Mouse (Mus musculus) midbrain, postnatal 0 days (tissue): Measurements from ENCODE around the gene Chtf18. TPM values are rescaled to one million over a fixed set of nuclear protein-coding genes. Genes with fewer than 3 reads are reported as not detected.

Experiments used
- ATAC-seq: fragments of 200-750 bp; cut with Nextera tagmentation; 2 replicates; pipeline ENCODE4 v1.8.0; 2017; ENCODE audit warnings: moderate number of reproducible peaks, mild to moderate bottlenecking, moderate TSS enrichment, moderate library complexity; ENCODE audit not compliant: low FRiP score
- DNase-seq: peaks from one replicate; pipeline ENCODE4 v3.0.0-alpha.2; 2015; ENCODE audit warnings: low spot score
- H3K27ac ChIP-seq: fragments of 300-500 bp; sonication (generic); 2 replicates; pipeline ENCODE4 v1.5.1; 2014; ENCODE audit warnings: low read depth, mild to moderate bottlenecking, low read length, mixed read lengths
- H3K27me3 ChIP-seq: fragments of 300-500 bp; sonication (generic); 2 replicates; pipeline ENCODE4 v1.6.1; 2014; ENCODE audit warnings: low read length, control low read depth, mixed read lengths; ENCODE audit not compliant: insufficient read depth
- H3K36me3 ChIP-seq: fragments of 300-500 bp; sonication (generic); 2 replicates; pipeline ENCODE4 v1.6.1; 2014; ENCODE audit warnings: low read length, control low read depth, mixed read lengths; ENCODE audit not compliant: insufficient read depth
- H3K4me1 ChIP-seq: fragments of 300-500 bp; sonication (generic); 2 replicates; pipeline ENCODE4 v1.6.1; 2014; ENCODE audit warnings: mild to moderate bottlenecking, control low read depth, antibody characterized with exemption, low read length, mixed read lengths; ENCODE audit not compliant: insufficient read depth
- H3K4me2 ChIP-seq: fragments of 300-500 bp; sonication (generic); 2 replicates; pipeline ENCODE4 v1.6.1; 2014; ENCODE audit warnings: low read depth, mild to moderate bottlenecking, low read length, mixed read lengths; ENCODE audit not compliant: poor library complexity, severe bottlenecking
- H3K4me3 ChIP-seq: fragments of 300-500 bp; sonication (generic); 2 replicates; pipeline ENCODE4 v1.5.1; 2014; ENCODE audit warnings: low read depth, mild to moderate bottlenecking, low read length, moderate library complexity
- H3K9ac ChIP-seq: fragments of 300-500 bp; sonication (generic); replicated peaks from 2 replicates; pipeline ENCODE4 v1.6.1; 2014; ENCODE audit warnings: mild to moderate bottlenecking, low read length, moderate library complexity, mixed read lengths; ENCODE audit not compliant: poor library complexity, severe bottlenecking
- H3K9me3 ChIP-seq: fragments of 300-500 bp; sonication (generic); 2 replicates; pipeline ENCODE4 v1.6.1; 2016; ENCODE audit warnings: low read length, control low read depth
- CTCF ChIP-seq: IDR thresholded peaks from 2 replicates; pipeline ENCODE4 v1.5.1; 2016; ENCODE audit warnings: antibody characterized with exemption, mild to moderate bottlenecking
- WGBS: fragments of 180-500 bp; shearing (Covaris S2); extraction: QIAGEN DNeasy Blood & Tissue Kit; methylation state at CpG from one replicate; pipeline ENCODE4 v1.1.7; 2014; 5-methylcytosine and 5-hydroxymethylcytosine counted together
- polyA plus RNA-seq: library from polyadenylated mRNA; unstranded; fragments of >200 nt; fragmentation: Nextera tagmentation; extraction: Ambion mirVana; gene quantifications from 2 replicates; pipeline ENCODE4 v1.2.1, GENCODE M21; 2015
- total RNA-seq: library from RNA; depleted of rRNA; stranded (reverse); fragments of >200 nt; gene quantifications from 2 replicates; pipeline ENCODE4 v1.2.3, GENCODE M21; 2014

The Chtf18 gene
- total and polyA plus RNA-seq, 2 experiments from 2014 or later = 2.5 to 5.8 TPM

DNA sequence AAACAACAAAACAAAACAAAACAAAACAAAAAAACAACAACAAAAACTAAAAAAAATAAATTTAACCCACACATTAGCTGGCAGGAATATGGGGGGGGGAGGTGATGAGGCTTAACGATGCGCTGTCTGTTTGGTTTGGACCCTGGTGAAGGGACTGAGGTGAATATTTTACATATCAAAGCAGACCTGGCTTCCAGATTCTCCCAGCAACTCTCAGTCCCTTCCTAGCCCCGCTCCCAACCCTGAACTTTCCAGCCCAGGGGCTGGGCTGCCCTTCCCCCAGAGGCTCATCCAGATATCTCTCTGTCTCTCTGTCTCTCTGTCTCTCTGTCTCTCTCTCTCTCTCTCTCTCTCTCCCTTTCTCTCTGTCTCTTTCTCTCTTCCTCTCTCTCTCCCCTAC is 35.4 kb upstream of the Chtf18 start:
- Histone ChIP-seq H3K27me3 (no peaks in the 10 kb centered on the region), H3K4me1 (no peaks in the 10 kb centered on the region), H3K36me3 (no peaks in the 10 kb centered on the region), H3K9me3 (no peaks in the 10 kb centered on the region), H3K27ac (no peak overlapping the region), H3K9ac (no peak overlapping the region), H3K4me3 (no peak overlapping the region), H3K4me2 (no peak overlapping the region)
- no peak for TF ChIP-seq CTCF
- DNase-seq (no peak), ATAC-seq (no peak)
- 24% methylated on average over 3 of the region's 3 CpGs for WGBS

DNA sequence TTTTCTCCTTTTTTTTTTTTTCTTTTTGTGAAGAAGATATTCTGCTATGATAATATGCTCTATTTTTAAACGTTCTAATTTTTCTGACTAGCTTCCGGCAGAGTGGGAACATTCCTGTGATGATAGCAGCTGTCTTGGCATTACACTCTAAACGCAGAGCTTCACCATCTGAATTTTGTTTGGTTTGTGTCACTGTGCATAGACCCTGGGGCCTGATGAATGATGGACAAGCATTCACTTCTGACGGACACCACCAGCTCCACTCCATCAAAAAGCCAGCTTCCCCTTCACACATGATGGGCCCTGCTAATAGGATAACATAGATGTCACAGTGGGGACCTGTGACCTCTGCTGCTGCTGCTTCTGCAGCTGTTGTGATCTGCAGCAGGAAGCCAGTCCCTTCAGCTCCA is 34.3 kb upstream of the Chtf18 start:
- Histone ChIP-seq H3K9me3 (no peaks in the 10 kb centered on the region), H3K36me3 (no peaks in the 10 kb centered on the region), H3K27me3 (no peaks in the 10 kb centered on the region), H3K9ac (no peak overlapping the region), H3K27ac (no peak overlapping the region), H3K4me1 (no peaks in the 10 kb centered on the region), H3K4me3 (no peak overlapping the region), H3K4me2 (no peak overlapping the region)
- TF ChIP-seq CTCF = no peak
- WGBS = 20% methylated on average over 4 of the region's 4 CpGs
- DNase-seq (no peak), ATAC-seq (no peak)

DNA sequence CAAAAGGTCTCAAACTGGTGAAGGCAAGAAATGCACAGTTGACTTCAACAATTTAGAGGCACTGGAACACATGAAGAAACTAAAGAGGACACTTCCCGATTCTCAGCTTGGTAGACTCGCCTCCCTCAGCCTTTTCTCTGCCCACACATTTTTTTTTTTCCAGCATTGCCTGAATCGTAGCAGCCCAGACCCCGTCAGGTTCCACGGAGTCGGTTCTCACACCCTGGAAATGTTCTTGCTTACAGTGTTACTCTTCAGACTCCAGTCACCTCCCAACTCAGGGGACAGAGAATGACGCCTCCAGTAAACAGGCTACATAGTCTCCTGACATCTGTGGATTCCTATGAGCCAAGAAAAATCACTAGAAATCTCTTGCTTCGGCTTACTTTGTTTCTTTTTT is 32.9 kb upstream of the Chtf18 start:
- no peak for ATAC-seq
- WGBS = 70% methylated on average over 8 of the region's 8 CpGs
- no peak for TF ChIP-seq CTCF
- no peaks in the 10 kb centered on the region for H3K4me1 ChIP-seq
- no peaks in the 10 kb centered on the region for H3K27me3 ChIP-seq
- no peaks in the 10 kb centered on the region for H3K36me3 ChIP-seq
- H3K9me3 ChIP-seq = no peaks in the 10 kb centered on the region
- H3K9ac ChIP-seq = no peak overlapping the region
- no peak overlapping the region for H3K27ac ChIP-seq
- no peak for DNase-seq
- no peak overlapping the region for H3K4me3 ChIP-seq
- H3K4me2 ChIP-seq = no peak overlapping the region

DNA sequence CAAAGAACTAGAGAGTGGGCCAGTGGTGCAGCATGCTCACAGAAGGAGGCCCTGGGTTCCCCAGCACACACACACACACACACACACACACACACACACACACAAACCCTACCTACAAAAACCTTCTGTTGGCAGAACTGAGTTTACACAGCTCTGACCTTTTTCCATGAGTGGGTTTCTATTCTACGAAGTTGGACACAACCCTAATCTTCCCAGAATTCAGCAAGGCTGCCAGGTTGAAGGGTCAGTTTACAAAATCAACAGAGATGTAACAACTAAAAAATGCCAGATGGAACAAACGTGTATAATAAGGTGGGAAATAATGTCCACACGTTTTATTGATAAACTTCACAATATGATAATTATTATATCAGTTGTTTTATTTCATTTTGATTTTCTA is 30.5 kb upstream of the Chtf18 start:
- H3K9me3 ChIP-seq = no peaks in the 10 kb centered on the region
- H3K9ac ChIP-seq = no peak overlapping the region
- no peaks in the 10 kb centered on the region for H3K36me3 ChIP-seq
- no peak overlapping the region for H3K4me3 ChIP-seq
- ATAC-seq (no peak), DNase-seq (no peak)
- no peaks in the 10 kb centered on the region for H3K4me1 ChIP-seq
- WGBS = 73% methylated on average over 3 of the region's 3 CpGs
- no peak overlapping the region for H3K27ac ChIP-seq
- H3K4me2 ChIP-seq = no peak overlapping the region
- no peaks in the 10 kb centered on the region for H3K27me3 ChIP-seq
- TF ChIP-seq CTCF = no peak

DNA sequence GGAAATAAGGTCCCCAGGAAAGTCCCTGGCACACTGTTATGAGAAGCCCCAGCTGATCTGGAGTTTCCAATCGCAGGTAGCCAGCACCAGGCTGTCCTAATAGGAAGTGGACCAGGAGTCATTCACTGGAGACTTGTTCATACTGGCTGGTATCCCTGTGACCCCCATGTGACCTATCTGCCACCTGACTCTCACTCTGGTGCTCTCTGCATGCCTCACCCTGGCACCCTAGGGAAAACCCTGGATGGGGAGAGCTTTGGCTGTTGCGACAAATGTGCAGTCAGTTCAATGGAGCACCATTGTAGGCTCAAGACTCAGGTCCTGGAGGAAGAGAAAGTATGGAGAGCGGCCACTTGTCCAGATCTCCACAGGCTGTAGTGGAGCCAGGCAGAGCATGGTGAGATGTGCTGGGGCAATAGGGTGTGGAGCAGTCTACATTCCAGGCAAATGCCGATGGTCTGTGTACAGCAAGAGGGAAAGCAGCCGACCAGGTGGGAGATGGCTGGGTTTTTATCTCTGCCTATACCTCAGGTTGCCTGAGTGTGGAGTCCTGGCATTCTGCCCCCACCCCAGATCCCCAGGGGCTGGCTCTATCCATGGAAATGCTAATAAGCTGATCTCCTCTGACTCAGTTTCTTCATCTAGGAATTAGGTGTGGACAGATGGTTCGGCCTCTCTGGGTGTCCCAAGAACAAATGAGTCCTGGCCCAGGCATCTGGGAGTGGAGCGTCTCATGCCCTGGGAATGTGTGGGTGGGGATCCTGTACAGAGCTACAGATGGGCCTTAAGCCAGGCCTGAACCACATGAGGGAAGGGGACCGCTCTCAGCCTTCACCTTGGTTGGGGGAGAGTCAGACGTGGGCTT is 29.4 kb upstream of the Chtf18 start:
- no peaks in the 10 kb centered on the region for H3K4me1 ChIP-seq
- H3K4me2 ChIP-seq = no peak overlapping the region
- H3K27ac ChIP-seq = no peak overlapping the region
- no peaks in the 10 kb centered on the region for H3K36me3 ChIP-seq
- no peak for TF ChIP-seq CTCF
- no peaks in the 10 kb centered on the region for H3K27me3 ChIP-seq
- ATAC-seq (no peak), DNase-seq (no peak)
- H3K9ac ChIP-seq = no peak overlapping the region
- no peaks in the 10 kb centered on the region for H3K9me3 ChIP-seq
- WGBS = 81% methylated on average over 9 of the region's 9 CpGs
- no peak overlapping the region for H3K4me3 ChIP-seq

DNA sequence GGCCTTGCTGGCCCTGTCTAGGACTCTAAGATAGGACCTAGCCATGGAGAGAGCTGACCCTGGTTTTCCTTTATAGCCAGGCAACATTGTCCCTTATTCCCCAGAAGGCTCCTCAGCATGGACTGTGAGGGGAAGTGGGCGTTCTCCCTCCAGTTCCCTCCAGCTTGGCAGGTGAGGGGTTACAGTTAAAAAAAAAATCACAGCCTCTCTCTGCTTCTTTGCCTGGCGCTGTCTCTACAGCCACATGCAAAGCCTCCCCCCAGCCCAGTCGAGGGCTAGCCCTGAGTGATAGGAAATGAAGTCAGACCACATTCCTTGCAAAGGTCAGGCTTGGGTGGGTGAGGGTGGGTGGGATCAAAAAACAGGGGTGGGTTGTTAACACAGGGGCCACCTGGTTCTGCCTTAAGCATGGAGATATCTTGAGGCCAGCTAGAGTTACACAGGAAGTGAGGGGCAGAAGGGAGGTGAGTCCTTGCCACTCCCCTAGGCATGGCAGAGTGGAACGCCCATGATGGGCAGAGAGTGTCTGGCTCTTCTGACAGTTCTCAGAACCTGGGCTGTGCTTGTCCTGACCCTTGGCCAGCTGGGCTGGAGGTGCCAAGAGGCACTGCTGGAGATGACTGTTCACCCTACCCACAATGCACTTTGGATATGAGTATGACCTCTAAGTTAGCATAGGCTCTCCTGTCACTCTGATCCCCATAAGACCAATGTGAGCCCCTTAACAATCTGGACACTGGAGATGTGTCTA is 28.6 kb upstream of the Chtf18 start:
- Histone ChIP-seq H3K27me3 (no peaks in the 10 kb centered on the region), H3K4me2 (no peak overlapping the region), H3K9me3 (no peaks in the 10 kb centered on the region), H3K9ac (no peak overlapping the region), H3K36me3 (no peaks in the 10 kb centered on the region), H3K4me1 (no peaks in the 10 kb centered on the region; the same call in 1 of the 2 replicates), H3K27ac (no peak overlapping the region), H3K4me3 (no peak overlapping the region)
- no peak for TF ChIP-seq CTCF
- DNase-seq (no peak), ATAC-seq (no peak)
- WGBS = 68% methylated on average over 4 of the region's 4 CpGs
